Comparison of ENCODE assay signal across 8 mouse cellular contexts in genomic region chr12:81860308-81861181, GRCm38 (mm10). TPM values are rescaled to one million over a fixed set of nuclear protein-coding genes. Genes with fewer than 3 reads are reported as not detected.
DNase-seq lines count a peak whose midpoint lies in the region; ATAC-seq and TF ChIP-seq lines count a peak whose summit lies in the region.

No protein-coding gene starts in this region.

- TF ChIP-seq CTCF in CH12.LX (conservative IDR thresholded peaks at IDR 0.05 in 1 of 2, IDR thresholded peaks at IDR 0.05 in 1 of 2; ENCODE audit: low read depth in 2 of 2, low read length in 2 of 2) = no peak
- no peak for TF ChIP-seq CTCF in brain, embryonic 14.5 days (IDR thresholded peaks at IDR 0.05; ENCODE audit: borderline replicate concordance, extremely low read depth, insufficient read depth, insufficient read length)
- TF ChIP-seq CTCF in olfactory bulb, adult 2 months (IDR thresholded peaks at IDR 0.05; ENCODE audit: insufficient read depth, low read depth, low read length) = no peak
- TF ChIP-seq CTCF in thymus, adult 2 months (IDR thresholded peaks at IDR 0.05; ENCODE audit: borderline replicate concordance, control insufficient read depth, extremely low read depth, insufficient read depth, low read length, poor library complexity) = no peak

- peaks cover 20 to 60% of the 10 kb centered on the region in 2 experiments for H3K4me1 ChIP-seq in CH12.LX (ENCODE audit: control insufficient read depth in 1 of 2, insufficient read depth in 2 of 2)
- H3K4me1 ChIP-seq in forebrain, embryonic 12.5 days = peaks cover 51% of the 10 kb centered on the region
- peaks cover 33% of the 10 kb centered on the region for H3K4me1 ChIP-seq in lung, embryonic 16.5 days (replicated peaks; ENCODE audit: control insufficient read depth, insufficient read depth, low read length)
- H3K4me1 ChIP-seq in olfactory bulb, adult 2 months (ENCODE audit: control insufficient read depth, insufficient read depth, low read length) = peaks cover 13% of the 10 kb centered on the region
- peaks cover 26% of the 10 kb centered on the region for H3K4me1 ChIP-seq in thymus, adult 2 months (replicated peaks; ENCODE audit: control insufficient read depth, insufficient read depth, low read length)

- H3K4me2 ChIP-seq in CH12.LX (ENCODE audit: insufficient read depth, low read depth, poor library complexity, severe bottlenecking) = no peak overlapping the region
- H3K4me2 ChIP-seq in forebrain, embryonic 12.5 days = peak overlapping the region; percentile 72
- peak overlapping the region; percentile 74 for H3K4me2 ChIP-seq in lung, embryonic 16.5 days (ENCODE audit: low read depth, low read length)

- WGBS in forebrain, embryonic 12.5 days = under 1% methylated on average over 97 of the region's 107 CpGs
- under 1% methylated on average over 93 of the region's 107 CpGs for WGBS in lung, embryonic 16.5 days
- WGBS in olfactory bulb, adult 2 months = under 1% methylated on average over 107 of the region's 107 CpGs
- 1% methylated on average over 89 of the region's 107 CpGs for WGBS in thymus, adult 2 months

- in situ Hi-C loops in CH12.LX (cut with MboI; ENCODE audit: low pct_ligation_motif_present, low pct_unique_long_range_greater_than_20kb, low sequenced_read_pairs) = loop anchor here (5.0 to 10.0 kb wide), 2 partner anchors 37 to 66 kb away; no protein-coding TSS in a partner anchor

- intact Hi-C loops in heart, postnatal 10 days (cut with DNase I) = loop anchor here (2.0 kb wide), 1 partner anchor 54 kb away; no protein-coding TSS in a partner anchor

- TF ChIP-seq POLR2A in CH12.LX (IDR thresholded peaks at IDR 0.05; ENCODE audit: low read depth, low read length) = peak; percentile 46; the same call in 1 of the 2 replicates
- 0 out of 2 replicates have a peak, but pooled peaks have one; percentile 14 for TF ChIP-seq POLR2A in brain, embryonic 14.5 days (IDR thresholded peaks at IDR 0.05; ENCODE audit: borderline replicate concordance, extremely low read depth, insufficient read depth, insufficient read length, poor library complexity, severe bottlenecking)
- TF ChIP-seq POLR2A in olfactory bulb, adult 2 months (IDR thresholded peaks at IDR 0.05; ENCODE audit: insufficient read depth, low read depth, low read length) = no peak
- no peak for TF ChIP-seq POLR2A in thymus, adult 2 months (IDR thresholded peaks at IDR 0.05; ENCODE audit: control insufficient read depth, extremely low read depth, insufficient read depth, low read length, poor library complexity)

- no peaks in the 10 kb centered on the region for H3K9me3 ChIP-seq in CH12.LX (replicated peaks; ENCODE audit: low read length)
- no peaks in the 10 kb centered on the region for H3K9me3 ChIP-seq in forebrain, embryonic 12.5 days
- H3K9me3 ChIP-seq in lung, embryonic 16.5 days (ENCODE audit: control insufficient read depth, low read length) = no peaks in the 10 kb centered on the region

- H3K79me2 ChIP-seq in CH12.LX (replicated peaks; ENCODE audit: control insufficient read depth, extremely low read depth, insufficient read depth, poor library complexity, severe bottlenecking) = peaks cover 51% of the 10 kb centered on the region

- DNase-seq in CH12.LX (ENCODE audit: extremely low read depth) = no peak
- DNase-seq in brain, embryonic 14.5 days (ENCODE audit: low read depth) = peak; percentile 73
- peak; percentile 75 to 78 for DNase-seq in heart, postnatal 10 days
- peak; percentile 70 to 81 for DNase-seq in kidney, postnatal 4 days
- DNase-seq in thymus, adult 2 months = peak; percentile 73

- TF ChIP-seq EP300 in CH12.LX (IDR thresholded peaks at IDR 0.05; ENCODE audit: low read length) = no peak

- H3K4me3 ChIP-seq in CH12.LX (replicated peaks in 1 of 3; ENCODE audit: low read depth in 2 of 3, low read length in 2 of 3, poor library complexity in 1 of 3) = peak overlapping the region; percentile 85 to 96 (median 88)
- peak overlapping the region; percentile 84 for H3K4me3 ChIP-seq in forebrain, embryonic 12.5 days (replicated peaks)
- H3K4me3 ChIP-seq in lung, embryonic 16.5 days (ENCODE audit: low read length) = peak overlapping the region; percentile 95
- H3K4me3 ChIP-seq in olfactory bulb, adult 2 months (ENCODE audit: insufficient read depth, low read depth, low read length) = peak overlapping the region; percentile 64
- peak overlapping the region; percentile 54 for H3K4me3 ChIP-seq in thymus, adult 2 months (ENCODE audit: control insufficient read depth, insufficient read depth, low read length)

- peaks cover 0 to 11% of the 10 kb centered on the region in 2 experiments for H3K36me3 ChIP-seq in CH12.LX (replicated peaks in 1 of 2; ENCODE audit: control insufficient read depth in 1 of 2, insufficient read depth in 1 of 2, low read length in 1 of 2)
- H3K36me3 ChIP-seq in forebrain, embryonic 12.5 days (replicated peaks) = no peaks in the 10 kb centered on the region
- no peaks in the 10 kb centered on the region for H3K36me3 ChIP-seq in lung, embryonic 16.5 days (ENCODE audit: control insufficient read depth, insufficient read depth, low read length)
- H3K36me3 ChIP-seq in thymus, adult 2 months (ENCODE audit: control insufficient read depth, insufficient read depth, low read length) = no peaks in the 10 kb centered on the region

- peak overlapping the region; percentile 98 for H3K9ac ChIP-seq in CH12.LX (ENCODE audit: insufficient read depth, low read depth)
- H3K9ac ChIP-seq in forebrain, embryonic 12.5 days = peak overlapping the region; percentile 94
- peak overlapping the region; percentile 96 for H3K9ac ChIP-seq in lung, embryonic 16.5 days (ENCODE audit: low read length)

- H3K27me3 ChIP-seq in CH12.LX (replicated peaks) = no peaks in the 10 kb centered on the region
- 0 out of 2 replicates have a peak, but pooled peaks cover 4% of the 10 kb centered on the region for H3K27me3 ChIP-seq in forebrain, embryonic 12.5 days
- no peaks in the 10 kb centered on the region for H3K27me3 ChIP-seq in lung, embryonic 16.5 days (ENCODE audit: control insufficient read depth, insufficient read depth, low read depth, low read length)
- no peaks in the 10 kb centered on the region for H3K27me3 ChIP-seq in thymus, adult 2 months (ENCODE audit: control insufficient read depth, insufficient read depth, low read length)

- peak overlapping the region; percentile 88 for H3K27ac ChIP-seq in CH12.LX (ENCODE audit: insufficient read depth, low read depth)
- peak overlapping the region; percentile 97 for H3K27ac ChIP-seq in forebrain, embryonic 12.5 days
- peak overlapping the region; percentile 90 for H3K27ac ChIP-seq in lung, embryonic 16.5 days (ENCODE audit: low read length)
- H3K27ac ChIP-seq in olfactory bulb, adult 2 months (ENCODE audit: insufficient read depth, low read depth, low read length) = peak overlapping the region; percentile 57
- H3K27ac ChIP-seq in thymus, adult 2 months (ENCODE audit: control insufficient read depth, insufficient read depth, low read length) = peak overlapping the region; percentile 8; the same call in 1 of the 2 replicates

- no peak for TF ChIP-seq RAD21 in CH12.LX (IDR thresholded peaks at IDR 0.05; ENCODE audit: low read depth, low read length)

- ATAC-seq in forebrain, embryonic 12.5 days (ENCODE audit: low FRiP score) = peak; percentile 82
- ATAC-seq in lung, embryonic 16.5 days (ENCODE audit: low read depth) = peak; percentile 75

- dilution Hi-C loops in CH12.LX (cut with MboI; ENCODE audit: extremely low pct_ligation_motif_present, extremely low pct_unique_long_range_greater_than_20kb, low sequenced_read_pairs) = no loop called here

TF ChIP-seq in CH12.LX, 34 proteins besides CTCF, POLR2A, EP300 and RAD21:
- TF ChIP-seq MYC (IDR thresholded peaks at IDR 0.05; ENCODE audit: low read depth, low read length) = no peak
- 0 out of 2 replicates have a peak, but pooled peaks have one; percentile 19 for TF ChIP-seq ZMIZ1 (IDR thresholded peaks at IDR 0.05; ENCODE audit: low read depth, low read length)
- peak; percentile 81 for TF ChIP-seq UBTF (IDR thresholded peaks at IDR 0.05; ENCODE audit: low read depth, low read length)
- TF ChIP-seq ELF1 (IDR thresholded peaks at IDR 0.05; ENCODE audit: low read depth, low read length) = 0 out of 2 replicates have a peak, but pooled peaks have one; percentile 15
- no peak for TF ChIP-seq TCF12 (IDR thresholded peaks at IDR 0.05; ENCODE audit: low read depth, low read length)
- TF ChIP-seq ZKSCAN1 (IDR thresholded peaks at IDR 0.05; ENCODE audit: borderline replicate concordance, low read depth, low read length) = no peak
- no peak for TF ChIP-seq ZC3H11A (IDR thresholded peaks at IDR 0.05; ENCODE audit: low read depth, low read length)
- TF ChIP-seq KAT2A (IDR thresholded peaks at IDR 0.05; ENCODE audit: insufficient replicate concordance, low read length) = no peak
- TF ChIP-seq ZNF384 (IDR thresholded peaks at IDR 0.05; ENCODE audit: low read depth, low read length) = no peak
- TF ChIP-seq HCFC1 (IDR thresholded peaks at IDR 0.05; ENCODE audit: low read depth, low read length) = no peak
- no peak for TF ChIP-seq RCOR1 (conservative IDR thresholded peaks at IDR 0.05; ENCODE audit: low read depth, low read length)
- TF ChIP-seq BHLHE40 (IDR thresholded peaks at IDR 0.05; ENCODE audit: low read depth, low read length) = peak; percentile 33; the same call in 1 of the 2 replicates
- TF ChIP-seq MAFK (IDR thresholded peaks at IDR 0.05; ENCODE audit: insufficient replicate concordance, low read length) = no peak
- TF ChIP-seq JUND (conservative IDR thresholded peaks at IDR 0.05; ENCODE audit: low read depth, low read length) = no peak

RNA-seq across cellular contexts. Expression of gene Pcnx, which starts 0.7 kb away (rescaled TPM):
- total RNA-seq in CH12.LX (2012; rRNA removed) (45.3 and 68.2 TPM in 2 replicates), CH12.LX (2014; rRNA removed) (16.2 and 16.4 TPM in 2 replicates)
- 78.7 and 89.1 TPM in 2 replicates for polyA plus RNA-seq in CH12.LX (2012; ENCODE audit: insufficient read length, low read depth)
- 34.2 and 46.3 TPM in 2 replicates for polyA plus RNA-seq in brain, embryonic 14.5 days (2012; rRNA removed)
- polyA plus RNA-seq in forebrain, embryonic 12.5 days (2016; fragmentation: Nextera tagmentation; extraction: Ambion mirVana) = 12.9 and 17.3 TPM in 2 replicates
- total RNA-seq in heart, postnatal 10 days (2021) = 10 to 100 TPM; 79.2 to 79.6 TPM
- polyA plus RNA-seq in lung, embryonic 16.5 days (2015; fragmentation: Nextera tagmentation; extraction: Ambion mirVana) = 10.2 and 15.2 TPM in 2 replicates
- not detected in 2 replicates for polyA plus RNA-seq in olfactory bulb, adult 2 months (2012; ENCODE audit: insufficient read depth, insufficient read length, low replicate concordance, missing spikeins)
- 49.0 and 56.8 TPM in 2 replicates for polyA plus RNA-seq in thymus, adult 2 months (2012; rRNA removed)

Comparison
In these comparisons a context has a peak if more than half of its experiments do, and no peak if none do; other contexts are left out.
1. H3K27ac ChIP-seq: peak in every context shown above with its lines; median percentile 97 in forebrain, embryonic 12.5 days; 90 in lung, embryonic 16.5 days; 88 in CH12.LX; 57 in olfactory bulb, adult 2 months; 8 in thymus, adult 2 months.
2. POLR2A ChIP-seq: peak in CH12.LX (single experiment) and brain, embryonic 14.5 days (single experiment); none in olfactory bulb, adult 2 months (single experiment) and thymus, adult 2 months (single experiment).
3. Peak in every context shown above with its lines, with median percentiles within 50 percentile points of each other: H3K4me3 ChIP-seq and H3K9ac ChIP-seq.